Mouse (Mus musculus): ENCODE measurements around the gene Tnfsf11.

The Tnfsf11 gene

DNA sequence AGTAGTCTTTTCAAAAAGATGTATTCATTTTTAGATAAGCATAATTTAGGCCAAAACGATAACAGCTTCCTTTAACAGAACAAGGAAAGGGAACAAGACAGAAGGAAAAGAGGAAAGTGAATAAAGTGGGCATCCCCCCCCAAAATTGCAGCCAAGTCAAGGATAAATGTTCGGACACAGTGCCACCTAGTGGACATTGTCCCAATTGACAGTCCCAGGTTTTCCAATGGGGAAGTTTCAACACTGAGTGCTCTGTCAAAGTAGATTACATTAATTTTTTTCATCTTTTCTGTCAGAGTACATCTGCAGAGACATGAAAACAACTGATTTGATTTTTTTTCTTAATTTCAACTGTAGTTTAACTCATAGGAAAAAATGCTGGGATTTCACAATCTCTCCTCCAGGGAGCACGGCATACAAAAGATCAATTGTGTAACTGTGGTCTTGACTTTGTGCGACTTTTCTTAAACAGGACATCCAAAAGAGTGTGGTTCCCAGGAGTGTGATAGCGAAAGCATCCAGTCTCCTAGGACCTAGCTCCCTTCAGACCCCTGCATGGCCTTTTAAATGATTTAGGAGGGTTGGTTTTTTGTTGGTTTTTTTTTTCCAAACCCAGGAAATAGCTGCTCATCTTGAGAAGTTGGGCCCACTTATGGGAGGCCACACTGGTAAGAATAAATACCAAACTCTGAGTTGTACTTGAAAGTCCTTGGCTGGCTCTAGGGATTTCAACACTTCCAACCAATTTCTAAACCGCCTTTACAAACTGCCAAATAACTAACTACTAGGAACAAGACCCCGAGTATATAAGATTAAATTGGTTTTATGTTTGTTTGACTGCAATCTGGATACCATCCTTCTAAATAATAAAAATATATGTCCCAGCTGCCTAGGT lies 19.7 kb downstream of the Tnfsf11 start:
- DNase-seq (ENCODE audit: low read depth, low spot score): peak; percentile 73

DNA sequence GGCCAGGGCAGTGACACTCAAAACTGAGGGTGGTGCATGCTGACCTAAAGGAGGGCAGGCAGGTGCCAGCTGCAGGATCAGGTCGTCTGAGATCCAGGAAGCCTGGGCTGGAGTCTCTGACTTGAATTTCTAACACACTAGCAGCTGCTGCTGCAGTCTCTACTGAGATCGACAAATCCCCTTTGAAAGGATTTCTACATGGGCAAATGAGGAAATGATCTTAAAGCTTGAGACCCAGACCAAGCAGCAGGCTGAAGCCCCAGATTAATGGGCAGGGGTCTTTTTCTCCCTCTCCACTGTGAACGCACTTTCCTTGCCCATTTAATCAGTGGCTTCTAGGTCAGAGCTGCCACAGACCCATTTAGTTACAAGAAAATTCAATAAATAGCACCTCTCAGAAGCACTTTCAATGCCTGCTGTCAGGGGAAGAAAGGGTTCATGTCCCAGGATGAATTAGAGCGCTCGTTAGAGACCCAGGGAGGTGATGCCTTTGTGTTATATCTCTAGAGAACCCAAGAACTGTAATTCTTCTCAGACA lies 21.8 kb downstream of the Tnfsf11 start:
- DNase-seq (ENCODE audit: low read depth, low spot score): no peak

DNA sequence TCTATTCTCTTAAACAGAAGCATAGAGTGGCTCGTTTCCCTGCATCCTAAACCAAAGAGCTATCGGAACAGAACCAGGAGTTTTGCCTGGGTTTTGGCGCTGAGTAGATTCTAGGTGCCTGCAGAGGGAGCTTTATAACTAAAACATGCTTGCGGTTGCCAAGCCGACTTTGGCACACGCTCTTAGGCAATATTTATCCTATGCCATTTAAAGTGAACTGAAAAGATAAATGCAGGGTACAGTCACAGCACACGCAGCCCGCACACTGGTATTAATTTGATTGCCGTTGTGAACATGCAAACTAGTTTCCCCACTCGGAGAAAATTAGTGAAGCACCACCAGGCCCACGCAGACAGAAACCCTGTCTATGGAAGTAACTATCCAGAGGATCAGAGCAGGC lies 25.4 kb downstream of the Tnfsf11 start:
- DNase-seq (ENCODE audit: low read depth, low spot score): peak; percentile 84

DNA sequence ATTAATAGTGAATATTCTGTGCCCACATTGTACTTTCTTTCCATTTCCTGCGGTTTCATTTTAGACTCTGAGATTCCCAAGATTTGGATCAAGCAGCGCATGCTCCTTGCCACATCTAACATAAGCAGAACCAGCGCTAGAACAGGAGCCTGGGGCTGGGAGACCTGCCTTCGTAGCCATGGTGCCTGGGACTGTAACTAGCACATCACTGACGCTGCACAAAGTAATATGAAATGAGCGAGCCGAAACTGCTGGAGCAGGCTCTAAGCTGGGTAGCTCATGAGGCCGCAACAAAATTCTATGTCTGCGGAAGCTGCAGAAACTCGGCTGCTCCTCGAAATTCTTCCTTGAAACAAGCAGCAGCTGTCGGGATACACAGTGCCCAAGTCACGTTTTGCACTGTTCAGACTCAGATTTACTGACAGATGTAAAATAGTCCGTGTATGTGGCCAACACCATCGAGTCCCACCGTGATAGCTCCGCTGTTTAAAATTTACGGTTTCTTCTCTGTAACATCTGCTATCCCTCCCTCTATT lies 31.4 kb downstream of the Tnfsf11 start:
- peak; percentile 72 for DNase-seq (ENCODE audit: low read depth, low spot score)

DNA sequence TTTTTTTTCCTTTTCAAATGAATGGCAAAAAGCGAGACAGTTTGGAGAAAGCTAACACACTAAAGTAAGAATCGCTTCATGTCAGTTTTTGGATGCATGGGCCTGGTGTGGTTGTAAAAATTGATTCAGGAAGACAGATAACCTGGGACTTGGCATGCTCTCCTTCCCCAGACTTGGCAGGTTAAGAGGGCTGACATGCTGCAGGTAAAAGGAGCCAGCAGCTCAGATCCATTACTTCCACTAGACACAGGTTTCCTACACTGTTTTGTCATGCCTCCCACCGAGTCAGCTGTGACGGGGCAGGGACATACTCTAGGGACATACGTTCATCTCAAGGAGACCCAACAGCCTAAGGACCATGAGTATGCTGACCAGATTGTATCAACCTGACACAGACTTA lies 33.0 kb downstream of the Tnfsf11 start:
- DNase-seq (ENCODE audit: low read depth, low spot score): no peak

DNA sequence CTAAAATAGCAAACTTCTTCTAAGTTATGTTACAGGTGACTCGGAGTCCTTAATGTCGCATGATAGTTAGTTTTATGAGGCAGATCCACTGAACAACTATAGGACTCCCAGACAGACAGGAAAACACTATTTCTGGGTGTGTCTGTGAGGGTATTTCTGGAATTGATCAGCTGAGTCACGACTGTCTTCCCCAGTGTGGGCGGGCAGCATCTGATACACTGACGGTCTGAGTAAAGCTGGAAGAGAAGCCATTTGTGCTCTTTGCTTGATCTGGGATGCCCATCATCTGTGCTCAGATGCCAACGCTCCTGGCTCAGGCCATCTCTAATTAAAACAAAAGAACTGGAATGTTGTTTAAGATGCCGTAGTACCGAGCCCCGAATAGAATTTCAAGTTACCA lies 33.7 kb downstream of the Tnfsf11 start:
- peak; percentile 83 for DNase-seq (ENCODE audit: low read depth, low spot score)

DNA sequence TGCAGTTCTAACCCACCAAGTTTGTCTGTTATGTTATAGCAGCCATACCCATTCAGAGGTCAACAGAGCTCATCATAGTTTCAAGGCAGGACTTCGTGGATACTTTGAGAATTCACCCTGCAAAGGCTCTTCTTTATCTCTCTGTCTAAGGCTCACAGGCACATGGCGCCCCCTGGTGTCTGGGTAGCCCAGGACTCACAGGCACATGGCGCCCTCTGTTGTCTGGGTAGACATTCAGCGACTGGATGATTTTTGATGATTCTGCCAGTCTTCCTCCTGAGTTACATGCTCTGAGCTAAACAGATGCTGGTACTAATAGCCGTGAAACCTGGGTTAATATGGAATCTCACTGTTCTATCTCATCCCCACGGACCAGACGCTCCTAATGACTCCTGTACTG lies 34.3 kb downstream of the Tnfsf11 start:
- peak; percentile 65 for DNase-seq (ENCODE audit: low read depth, low spot score)

DNA sequence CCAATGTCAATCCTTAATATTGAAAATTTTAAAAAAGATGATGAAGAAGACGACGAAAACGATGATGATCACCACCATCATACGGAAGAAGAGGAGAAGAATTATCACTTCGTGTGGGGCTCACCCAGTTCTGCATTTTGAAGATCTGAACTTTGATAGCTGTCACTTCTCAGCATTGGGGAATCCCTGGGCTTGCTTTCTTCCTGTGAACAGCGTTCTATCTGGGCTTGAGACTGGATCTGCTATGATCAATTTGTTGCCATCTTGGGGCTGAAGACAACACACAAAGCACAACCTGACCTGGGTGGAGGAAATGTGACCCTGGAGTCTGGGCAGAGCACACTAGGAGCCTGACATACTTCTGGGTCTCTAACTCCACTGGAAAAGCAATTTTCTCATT lies 43.0 kb downstream of the Tnfsf11 start:
- no peak for DNase-seq (ENCODE audit: low read depth, low spot score)

DNA sequence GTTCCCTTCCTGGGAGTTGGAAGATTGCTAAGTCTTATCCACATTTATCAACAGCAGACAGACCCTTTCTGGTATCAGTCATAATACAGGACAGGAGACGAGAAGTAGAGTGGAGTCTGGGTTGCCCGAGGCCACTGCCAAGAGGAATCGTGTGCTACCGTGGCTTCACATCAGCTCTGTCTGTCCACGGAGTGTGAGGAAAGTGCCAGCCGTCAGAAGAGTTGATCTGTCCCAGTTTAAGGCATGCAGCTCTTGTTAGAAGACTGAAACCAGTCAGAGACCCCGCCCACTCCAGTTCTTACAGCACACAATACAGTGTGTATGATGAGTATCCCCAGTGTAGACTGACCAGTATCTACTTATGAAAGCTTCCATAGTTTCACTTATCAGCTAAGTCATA lies 45.2 kb downstream of the Tnfsf11 start:
- no peak for DNase-seq (ENCODE audit: low read depth, low spot score)

DNA sequence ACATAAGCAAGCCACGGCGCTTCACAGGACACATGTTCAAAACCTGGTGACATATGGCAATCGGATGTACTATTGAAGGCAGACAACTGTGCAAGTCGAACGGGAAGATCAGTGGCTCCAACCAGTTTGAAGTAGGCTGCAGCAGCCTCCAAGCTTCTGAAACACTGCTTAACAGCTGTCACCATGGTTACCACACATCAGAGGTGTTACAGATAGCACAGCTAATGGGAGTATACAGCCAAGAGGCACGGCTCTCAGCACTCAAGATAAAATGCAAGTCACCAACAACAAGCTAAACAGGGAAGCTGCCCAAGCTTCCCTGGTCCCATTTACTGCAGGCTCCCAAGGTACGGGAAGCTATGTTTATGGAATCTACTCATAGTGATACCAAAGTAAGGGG lies 46.6 kb downstream of the Tnfsf11 start:
- peak; percentile 68 for DNase-seq (ENCODE audit: low read depth, low spot score)

DNA sequence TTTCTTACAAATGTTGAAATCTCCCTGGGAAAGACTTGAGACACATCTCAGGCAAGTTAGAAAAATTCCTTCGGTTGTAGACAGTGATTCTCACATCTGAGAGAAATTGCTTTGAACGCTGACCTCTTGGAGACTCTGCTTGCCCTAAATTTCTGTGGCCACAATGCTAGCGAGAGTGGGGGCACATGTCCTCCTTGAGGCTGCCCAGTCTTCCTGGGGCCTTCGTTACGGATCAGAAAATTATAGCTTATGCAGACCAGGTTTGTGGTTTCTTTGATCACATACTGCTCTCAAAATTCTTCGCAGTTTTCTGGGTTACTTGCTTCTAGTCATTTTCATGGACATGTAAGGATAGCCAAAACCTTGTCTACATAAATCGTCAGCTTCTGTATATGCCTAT lies 53.8 kb downstream of the Tnfsf11 start:
- no peak for DNase-seq (ENCODE audit: low read depth, low spot score)

DNA sequence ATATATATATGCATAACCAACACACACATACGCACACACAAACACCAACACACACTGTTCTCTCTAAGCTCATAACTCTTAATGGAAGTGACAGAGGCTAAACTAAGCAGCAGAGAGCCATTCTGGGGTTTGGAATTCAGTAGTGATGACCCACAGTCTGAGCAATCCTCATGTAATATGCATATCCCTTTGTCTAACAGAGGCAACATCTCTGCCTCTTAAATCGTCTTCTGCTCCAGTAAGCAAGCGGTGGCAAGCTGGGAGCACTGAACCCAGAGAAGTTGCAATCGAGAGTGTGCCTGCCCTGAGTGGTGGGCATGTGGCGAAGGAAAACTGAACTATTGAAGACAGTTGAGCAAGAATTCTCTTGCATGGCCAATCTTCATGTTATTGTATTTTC lies 61.2 kb downstream of the Tnfsf11 start:
- DNase-seq (ENCODE audit: low read depth, low spot score): no peak

DNA sequence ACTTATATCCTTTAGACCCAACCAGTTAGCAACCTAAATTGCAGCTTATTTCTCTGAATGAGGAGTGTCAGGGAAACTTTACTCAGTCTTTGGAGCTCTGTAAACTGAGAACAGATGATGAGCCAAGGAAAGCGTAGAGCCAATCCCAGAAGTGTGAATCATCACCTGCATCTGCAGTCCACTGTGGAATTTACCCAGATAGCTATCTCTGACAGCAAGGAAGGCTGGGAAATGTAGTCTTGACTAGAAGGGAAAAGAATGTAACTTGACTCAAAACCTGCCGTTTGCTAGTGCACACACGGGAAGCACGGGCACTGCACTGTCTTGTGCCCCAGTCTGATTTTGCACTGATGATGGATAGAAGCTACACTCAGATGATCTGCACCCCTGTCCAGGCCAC lies 63.0 kb downstream of the Tnfsf11 start:
- peak; percentile 87 for DNase-seq (ENCODE audit: low read depth, low spot score)

DNA sequence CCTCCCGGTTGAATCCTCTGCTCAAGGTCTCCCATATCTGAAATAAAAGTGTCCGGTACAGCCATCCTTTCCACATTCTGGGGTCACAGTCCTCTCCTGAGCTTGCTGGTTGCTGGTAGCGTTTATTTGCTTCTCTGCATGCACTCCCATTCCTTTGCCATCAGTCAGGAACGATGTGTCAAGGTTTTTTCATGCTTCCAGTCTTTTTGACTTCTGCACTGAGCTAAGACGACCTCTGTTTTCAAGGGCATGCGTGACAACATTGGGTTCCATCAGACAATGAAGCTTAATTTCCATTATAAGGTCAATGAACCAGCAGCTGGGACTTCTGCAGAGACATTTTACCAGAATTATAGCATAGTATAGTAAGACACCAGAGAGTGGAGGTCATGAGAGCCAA lies 68.5 kb downstream of the Tnfsf11 start:
- DNase-seq (ENCODE audit: low read depth, low spot score): no peak

DNA sequence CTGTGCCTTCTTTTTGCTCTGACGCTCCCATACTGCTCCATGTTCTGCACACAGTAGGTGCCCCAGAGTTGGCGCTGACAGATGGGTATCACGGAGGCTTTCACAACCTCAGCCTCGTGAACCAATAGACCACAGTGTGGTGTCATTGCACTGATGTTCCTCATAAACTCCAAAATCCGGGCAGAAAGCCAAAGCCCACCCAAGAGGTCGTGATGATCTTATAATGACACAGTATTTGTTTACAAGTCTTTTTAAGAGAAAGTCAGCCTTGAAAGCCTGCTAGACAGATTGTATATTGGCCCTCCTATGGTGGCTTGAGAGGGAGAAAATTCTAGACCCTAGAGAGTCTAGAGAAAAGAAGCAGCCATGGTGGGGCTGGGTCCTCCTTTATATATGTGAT lies 70.6 kb downstream of the Tnfsf11 start:
- DNase-seq (ENCODE audit: low read depth, low spot score): no peak

DNA sequence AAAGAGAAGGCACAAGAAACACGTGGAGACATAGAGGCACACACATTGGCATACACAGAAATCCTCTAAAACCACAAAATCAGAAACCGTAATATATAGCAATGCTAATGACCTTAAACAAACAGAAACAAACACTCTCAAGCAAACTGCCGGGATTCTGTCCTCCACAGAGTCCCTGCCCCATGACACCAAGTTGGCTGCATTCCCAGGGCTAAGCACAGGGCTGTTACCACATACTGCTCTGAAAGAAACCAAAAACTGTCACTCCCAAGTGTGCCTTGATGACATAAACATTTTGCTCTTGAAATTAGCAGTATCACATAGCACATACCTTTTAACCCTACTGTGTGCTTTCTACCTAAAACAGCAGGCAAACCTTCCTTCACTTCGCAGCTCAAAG lies 71.7 kb downstream of the Tnfsf11 start:
- DNase-seq (ENCODE audit: low read depth, low spot score): peak; percentile 8

DNA sequence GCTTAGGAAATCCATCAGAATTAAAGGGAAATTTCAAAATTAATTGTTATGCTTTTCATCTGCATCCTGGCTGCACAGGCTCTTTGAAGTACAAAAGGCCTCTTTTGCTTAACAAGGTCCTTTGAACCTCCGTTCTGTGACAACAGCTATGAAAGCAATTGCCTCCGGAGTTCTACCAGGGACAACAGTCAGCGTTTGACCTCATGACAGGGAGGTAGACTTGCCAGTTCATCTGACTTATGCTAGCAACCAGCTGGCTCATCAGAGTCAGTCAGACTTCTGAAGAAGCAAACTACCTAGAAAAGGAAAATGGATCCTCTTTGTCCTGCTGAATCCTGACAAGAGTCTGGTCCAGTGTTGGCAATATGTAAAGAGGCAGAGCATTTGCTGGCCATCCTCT lies 72.5 kb downstream of the Tnfsf11 start:
- no peak for DNase-seq (ENCODE audit: low read depth, low spot score)

DNA sequence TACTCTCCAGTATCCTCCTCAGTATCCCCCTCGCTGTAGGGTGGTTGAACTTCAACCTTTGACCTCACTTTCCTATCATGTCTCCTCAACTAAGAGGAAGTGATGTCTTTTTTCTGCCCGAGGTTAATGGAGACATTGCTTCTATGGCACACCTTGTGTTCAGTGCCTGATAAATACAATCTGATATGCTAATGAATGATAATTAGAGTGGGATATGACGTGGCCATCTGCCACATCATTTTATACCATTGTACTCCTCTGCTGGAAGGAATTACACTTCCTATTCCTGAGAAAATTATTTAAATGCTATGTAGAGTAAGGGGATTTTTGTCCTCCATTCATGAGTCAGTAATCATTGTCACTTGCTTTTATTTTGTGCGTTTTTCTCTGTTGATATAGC lies 78.8 kb downstream of the Tnfsf11 start:
- DNase-seq (ENCODE audit: low read depth, low spot score): no peak
